Mouse (Mus musculus) forelimb bud, embryonic 11.5 days (tissue): ENCODE data around the gene Ncstn.

Experiments used
- DNase-seq: peaks from one replicate; pipeline ENCODE4 v3.0.0-alpha.2; 2012; ENCODE audit warnings: low read depth, low spot score

Gene Ncstn

DNA sequence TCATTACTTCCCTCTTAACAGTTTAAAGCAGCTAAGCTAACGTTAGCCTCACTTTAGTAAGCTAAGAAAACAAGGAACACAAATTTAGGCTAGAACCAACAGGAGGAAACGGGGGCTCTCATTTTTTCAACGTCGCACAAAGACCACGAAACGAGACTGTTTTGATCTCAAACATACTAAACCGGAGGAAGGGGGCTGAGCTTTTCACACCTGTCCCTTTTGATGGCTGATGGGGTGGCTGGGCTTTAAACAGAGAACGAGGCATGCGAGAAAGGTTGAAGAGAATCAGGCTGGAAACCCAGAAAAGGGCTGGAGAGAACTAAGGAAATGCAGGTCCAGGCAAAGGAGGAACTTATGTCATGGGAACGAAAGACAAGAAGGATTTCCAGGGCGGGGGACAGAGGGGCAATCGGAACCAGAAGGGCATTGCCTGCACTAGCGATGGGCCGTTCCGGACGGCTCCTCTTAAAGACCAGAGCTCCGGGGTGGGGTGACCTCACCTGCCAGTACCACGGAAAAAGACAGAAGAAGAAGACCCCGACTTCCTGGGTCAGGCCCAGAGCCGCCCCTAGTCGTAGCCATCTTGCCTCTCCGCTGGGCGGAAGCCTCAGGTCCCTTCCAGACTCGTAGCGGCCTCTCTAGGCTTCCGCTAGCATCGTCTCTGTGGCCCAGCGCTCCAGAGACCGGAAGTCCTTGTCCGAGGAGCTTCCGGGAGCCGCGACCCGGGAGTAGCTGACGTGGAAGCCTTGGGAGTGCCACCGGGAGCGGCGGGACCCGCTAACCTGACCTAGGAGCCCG lies at the start of gene Ncstn, which contains the start of gene Copa:
Gene Ncstn, minus strand, starts transcription at position 695 of the 798 bp plus-strand sequence.
Gene Copa, plus strand, starts transcription at position 429 of the 798 bp plus-strand sequence.
- peak; percentile 93 for DNase-seq

DNA sequence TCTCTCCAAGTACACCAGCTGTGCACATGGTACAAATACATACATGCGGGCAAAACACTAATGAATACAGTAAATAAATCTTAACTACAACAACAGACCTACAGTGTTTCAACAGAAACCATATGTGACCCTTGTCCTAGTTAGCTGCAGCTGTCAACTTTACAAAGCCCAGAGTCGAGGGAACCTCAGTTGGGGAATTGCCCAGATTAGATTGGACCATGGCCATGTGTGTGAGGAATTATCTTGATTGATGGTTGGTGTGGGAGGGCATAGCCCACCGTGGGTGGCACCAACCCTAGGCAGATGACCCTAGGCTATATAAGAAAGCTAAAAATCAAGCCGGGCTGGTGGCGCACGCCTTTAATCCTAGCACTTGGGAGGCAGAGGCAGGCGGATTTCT lies 49.7 kb upstream of the Ncstn start:
- DNase-seq, result peak; percentile 33

DNA sequence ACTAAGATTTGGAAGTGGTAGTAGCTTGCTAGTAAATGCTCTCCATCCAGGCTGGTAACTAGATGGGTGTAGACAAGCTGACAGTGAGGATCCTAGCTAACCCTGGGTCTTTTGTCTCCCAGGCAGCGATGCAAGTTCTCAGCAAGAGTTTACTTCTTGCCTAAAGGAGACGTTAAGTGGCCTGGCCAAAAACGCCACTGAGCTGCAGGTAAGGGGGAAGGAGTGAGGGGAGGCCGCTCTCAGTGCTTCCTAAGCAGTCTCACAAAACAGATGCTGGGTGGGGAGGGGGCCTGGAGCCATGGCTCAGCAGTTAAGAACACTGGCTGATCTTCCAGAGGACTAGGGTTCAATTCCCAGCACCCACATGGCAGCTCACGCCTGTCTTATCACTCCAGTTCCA lies 47.2 kb upstream of the Ncstn start:
- no peak for DNase-seq

DNA sequence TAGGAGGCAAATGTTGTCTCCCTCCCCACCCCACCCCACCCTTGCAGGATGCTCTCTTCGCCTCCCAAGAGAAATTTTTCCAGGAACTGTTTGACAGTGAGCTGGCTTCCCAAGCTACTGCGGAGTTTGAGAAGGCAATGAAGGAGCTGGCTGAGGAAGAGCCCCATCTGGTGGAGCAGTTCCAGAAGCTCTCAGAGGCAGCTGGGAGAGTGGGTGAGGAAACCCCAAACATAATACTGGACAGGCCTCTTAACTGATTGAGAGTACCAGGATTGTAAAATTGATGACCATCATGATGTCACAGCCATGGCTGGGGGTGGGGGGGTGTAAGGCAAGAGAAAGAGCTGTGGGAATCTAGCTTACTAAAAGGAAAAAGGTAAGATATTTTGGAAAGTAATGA lies 46.5 kb upstream of the Ncstn start:
- no peak for DNase-seq

DNA sequence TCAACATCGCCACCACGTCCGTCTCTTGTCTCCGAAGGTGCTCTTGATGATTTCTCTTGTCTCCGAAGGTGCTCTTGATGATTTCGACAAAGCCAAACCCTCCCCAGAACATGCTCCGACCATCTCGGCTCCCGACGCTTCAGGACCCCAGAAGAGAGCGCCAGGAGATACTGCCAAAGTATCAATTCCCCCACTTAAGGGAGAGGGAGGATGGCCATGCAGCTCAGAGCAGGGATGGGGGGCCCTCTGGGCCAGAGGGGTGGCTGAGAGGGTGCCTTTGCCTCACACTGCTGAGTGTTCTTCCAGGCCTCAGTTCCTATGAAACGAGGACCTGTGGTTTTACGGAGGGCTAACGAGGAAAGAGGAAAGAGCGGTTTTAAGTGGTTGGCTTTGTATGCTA lies 46.0 kb upstream of the Ncstn start:
- DNase-seq, result no peak

DNA sequence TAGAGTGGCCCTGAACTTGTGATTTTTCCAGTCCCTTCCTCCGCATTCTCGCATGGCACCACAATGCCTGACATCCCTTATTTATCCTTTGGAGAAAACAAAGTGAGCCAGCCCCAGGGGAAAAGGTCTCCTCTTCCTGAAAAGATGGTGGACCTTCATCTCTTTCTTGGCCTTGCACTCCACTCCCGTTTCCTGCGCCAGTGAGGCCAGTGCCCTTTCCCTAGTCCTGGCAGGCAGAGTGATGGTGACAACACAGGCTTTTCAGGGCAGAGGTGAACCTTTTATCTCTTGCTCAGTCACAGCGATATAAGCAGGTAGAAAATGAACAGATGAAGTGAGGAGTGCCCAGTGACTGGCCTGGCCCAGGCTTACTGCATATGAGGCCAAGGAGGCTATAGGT lies 44.9 kb upstream of the Ncstn start:
- no peak for DNase-seq

DNA sequence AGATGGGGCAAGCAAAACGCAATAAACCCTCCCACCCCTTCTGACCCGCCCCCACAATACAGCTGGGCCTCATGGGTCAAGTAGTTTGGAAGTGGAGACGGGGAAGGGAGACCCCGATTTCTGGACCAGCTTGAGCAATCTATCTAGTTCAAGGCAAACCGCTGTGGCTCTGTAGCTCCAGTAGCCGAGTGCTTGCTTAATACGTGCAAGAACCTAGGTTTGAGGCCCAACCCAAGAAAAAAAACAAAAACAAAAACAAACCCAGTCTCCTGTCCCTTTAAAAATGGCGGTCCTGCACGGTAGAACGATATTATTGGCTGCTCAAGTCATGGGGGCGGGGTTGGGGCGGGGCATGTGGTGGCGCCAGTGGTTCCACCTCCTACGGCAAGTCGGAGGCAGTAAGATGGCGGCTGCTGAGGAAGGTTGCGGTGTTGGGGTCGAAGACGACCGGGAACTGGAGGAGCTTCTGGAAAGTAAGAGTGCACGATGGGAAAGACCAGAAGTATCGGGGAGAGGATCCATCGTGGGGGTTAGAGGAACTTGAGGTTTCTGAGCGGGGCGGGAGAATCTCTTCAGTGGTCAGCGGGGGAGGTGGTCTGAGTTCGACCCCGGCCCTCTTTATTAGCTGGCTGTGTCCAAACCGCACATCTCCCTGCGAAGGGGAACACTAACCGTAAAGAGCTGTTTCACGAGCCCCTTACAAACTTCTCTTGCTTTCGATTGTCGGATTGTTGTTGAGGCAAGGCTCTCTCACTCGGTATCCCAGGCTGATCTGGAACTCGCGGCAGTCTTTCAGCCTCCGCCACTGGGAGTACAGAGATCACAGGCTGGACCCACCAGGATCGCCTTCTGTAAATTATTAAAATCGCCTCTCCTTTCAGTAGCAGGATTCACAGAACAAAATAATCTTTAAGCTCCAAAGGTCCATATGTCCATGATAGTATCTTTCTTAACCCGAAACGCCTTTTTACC lies 44.1 kb upstream of the Ncstn start, which contains the start of gene Pex19:
Gene Pex19, plus strand, starts transcription at position 380 of the 972 bp plus-strand sequence.
- DNase-seq, result peak; percentile 88

DNA sequence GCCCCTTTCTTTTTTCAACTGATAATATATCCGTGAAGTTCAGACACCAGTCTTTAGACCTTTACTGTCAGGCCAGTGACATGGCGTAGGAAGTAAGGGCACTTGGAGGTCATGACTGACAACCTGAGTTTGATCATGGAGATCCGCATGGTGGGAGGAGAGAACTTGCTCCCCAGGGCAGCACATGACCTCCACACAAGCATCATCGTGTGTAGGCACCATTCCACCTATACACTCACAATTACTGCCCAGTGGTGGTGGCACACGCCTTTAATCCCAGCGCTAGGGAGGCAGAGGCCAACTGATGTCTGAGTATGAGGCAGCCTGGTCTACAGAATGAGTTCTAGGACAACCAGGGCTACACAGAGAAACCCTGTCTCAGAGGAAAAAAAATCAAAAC lies 42.0 kb upstream of the Ncstn start:
- no peak for DNase-seq

DNA sequence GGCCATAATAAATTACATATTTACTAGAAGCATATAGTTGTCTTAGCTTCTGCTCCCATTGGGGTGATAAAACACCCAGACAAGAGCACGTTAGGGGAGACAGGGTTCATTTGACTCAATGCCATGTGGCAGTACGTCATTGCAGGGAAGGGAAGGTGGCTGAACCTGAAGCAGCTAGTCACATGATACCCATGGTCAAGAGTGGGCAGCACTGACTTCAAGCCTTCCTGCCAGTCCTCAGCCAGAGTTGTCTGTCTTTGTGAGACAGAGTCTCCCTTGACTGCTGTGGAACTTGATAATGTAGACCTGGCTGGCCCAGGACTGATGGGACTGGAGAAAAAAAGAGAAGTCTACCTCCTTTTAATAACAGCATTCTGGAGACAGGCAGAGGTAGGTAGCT lies 40.1 kb upstream of the Ncstn start:
- DNase-seq, result no peak

DNA sequence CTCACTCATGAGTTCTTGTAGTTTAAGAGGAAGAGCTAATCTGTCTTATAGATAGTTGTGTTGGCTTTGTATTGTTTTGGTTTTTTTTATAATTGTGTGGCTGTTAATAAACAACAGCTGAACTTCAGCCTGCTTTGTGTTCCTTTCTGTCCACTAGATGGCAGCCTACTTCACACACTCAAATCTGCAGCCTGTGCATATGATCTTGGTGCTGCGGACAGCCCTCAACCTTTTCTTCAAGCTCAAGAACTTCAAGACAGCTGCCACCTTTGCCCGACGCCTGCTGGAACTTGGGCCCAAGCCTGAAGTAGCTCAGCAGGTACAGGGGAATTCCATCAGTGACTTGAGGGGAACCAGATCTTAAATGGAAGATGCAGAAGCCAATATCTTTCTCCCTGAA lies 37.1 kb upstream of the Ncstn start:
- peak; percentile 71 for DNase-seq

DNA sequence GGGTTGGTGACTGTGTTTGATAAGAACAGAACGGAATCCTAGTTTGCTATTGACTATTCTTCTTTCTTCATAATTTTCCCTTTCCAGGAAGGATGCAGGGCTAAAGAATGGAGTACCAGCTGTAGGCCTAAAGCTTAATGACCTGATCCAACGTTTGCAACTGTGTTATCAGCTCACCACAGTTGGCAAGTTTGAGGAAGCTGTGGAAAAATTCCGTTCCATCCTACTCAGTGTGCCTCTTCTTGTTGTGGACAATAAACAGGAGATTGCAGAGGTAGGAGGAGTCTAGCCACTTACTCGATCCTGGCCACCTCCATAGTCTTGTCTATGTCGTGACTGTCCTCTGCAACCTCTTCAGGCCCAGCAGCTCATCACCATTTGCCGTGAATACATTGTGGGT lies 36.5 kb upstream of the Ncstn start:
- DNase-seq, result no peak

DNA sequence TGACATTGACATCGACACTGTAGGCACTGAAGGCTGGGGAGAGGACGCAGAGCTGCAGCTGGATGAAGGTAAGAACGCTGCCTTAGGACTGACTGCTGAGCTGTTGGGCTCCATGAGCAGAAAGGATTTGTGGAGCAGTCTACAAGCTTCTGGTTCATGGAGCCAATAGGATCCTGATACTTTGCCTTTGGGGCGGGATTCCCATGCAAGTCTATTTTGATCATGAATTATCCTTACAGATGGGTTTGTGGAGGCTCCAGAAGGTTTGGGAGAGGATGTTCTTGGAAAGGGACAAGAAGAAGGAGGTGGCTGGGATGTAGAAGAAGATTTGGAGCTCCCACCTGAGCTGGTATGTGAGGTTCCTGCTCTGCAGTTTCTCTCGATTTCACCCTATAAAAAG lies 34.4 kb upstream of the Ncstn start:
- DNase-seq, result no peak

DNA sequence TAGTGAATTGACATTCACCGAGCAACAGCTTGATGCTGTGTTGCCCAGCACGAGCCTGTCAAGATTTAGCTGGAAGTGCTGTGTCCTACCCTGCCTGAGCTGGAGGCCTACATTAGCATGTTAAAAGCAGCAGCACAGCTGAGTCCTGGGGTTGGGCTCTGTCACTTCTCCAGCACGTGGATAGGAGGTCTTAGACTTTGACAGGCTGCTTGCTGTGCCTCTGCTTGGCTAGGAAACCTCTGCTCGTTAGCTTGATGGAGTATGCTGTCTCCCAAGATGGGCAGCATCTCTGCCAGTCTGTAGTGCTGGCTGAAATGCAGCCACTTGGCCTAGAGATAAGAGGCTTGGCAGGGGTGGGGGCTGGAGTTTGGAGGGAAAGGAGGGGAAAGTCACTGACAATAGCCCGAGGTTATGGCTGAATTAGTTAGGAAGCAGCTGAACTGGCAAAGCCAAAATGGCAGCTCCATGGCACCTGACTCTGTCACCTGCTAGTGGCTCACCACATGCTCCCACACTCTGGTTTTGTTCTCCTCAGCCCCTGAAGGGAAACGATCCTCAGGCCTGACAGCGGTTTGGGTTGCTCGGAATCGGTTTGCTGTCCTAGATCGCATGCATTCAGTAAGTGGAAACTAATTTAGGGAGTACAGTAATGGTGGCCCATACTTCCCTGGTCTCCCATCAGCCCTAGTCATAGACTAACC lies 25.3 kb upstream of the Ncstn start:
- no peak for DNase-seq

DNA sequence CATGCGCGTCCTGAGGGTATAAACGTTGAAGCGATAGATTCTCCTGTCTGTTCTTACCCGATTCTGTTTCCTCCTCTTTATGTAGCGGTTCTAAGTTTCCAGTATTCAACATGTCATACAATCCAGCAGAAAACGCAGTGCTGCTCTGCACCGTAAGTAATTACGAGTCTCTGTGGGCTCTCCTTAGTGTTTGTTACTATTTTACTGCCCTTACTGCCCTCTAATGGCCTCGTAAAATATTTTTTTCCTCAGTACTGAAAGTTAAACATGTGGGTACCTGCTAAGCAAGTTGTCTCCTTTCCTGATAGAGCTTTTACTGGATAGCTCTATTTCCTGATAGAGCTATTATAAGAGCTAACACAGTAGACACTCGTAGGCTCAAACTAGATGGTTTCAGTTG lies 22.5 kb upstream of the Ncstn start:
- peak; percentile 8 for DNase-seq

DNA sequence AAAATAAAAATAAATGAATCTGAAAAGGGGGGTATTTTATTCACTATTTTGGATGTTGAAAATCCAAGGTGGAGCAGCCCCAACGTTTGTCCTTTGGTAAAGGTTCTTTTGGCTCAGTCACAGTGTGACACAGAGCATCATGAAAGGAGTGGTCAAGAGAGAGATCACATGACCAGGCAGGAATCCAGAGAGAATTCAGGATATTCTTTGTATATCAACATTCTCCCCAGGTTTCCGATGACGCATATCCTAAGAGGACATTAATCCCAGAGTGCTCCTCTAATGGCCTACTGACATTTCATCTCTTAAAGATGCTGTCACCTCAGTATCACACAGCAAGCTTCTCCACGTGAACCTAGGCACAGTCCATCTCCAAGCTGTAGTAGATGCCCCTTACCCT lies 21.0 kb upstream of the Ncstn start:
- DNase-seq, result no peak

DNA sequence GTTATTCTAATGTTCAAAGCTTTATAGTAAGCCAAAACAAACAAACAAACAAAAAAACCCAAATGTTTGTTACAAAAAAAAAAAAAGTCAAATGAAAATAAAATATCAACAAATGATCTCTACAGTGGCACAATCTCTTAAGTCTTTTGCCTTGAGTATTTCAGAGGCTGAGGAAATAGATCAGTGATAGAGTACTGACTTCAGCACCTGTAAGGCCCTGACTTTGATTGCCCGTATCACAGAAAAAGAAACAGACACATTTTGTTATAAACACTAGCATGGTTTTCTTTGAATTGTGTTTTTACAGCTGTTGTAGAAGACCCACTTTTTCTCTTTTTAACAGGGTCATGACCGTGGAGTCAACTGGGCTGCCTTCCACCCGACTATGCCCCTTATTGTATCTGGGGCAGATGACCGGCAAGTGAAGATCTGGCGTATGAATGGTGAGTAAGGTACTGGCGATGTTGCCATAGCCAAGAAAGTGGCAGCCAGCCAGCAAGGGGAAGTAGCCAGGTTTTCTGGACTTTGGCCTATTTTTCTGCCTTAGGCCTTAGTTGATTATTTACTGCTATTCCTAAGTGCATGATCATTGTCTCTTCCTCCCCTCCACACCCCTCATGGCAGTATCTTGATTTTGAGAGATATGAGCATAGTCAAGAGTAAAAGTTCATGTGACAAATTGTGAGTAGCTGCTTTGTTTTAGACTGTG lies 16.9 kb upstream of the Ncstn start:
- no peak for DNase-seq

DNA sequence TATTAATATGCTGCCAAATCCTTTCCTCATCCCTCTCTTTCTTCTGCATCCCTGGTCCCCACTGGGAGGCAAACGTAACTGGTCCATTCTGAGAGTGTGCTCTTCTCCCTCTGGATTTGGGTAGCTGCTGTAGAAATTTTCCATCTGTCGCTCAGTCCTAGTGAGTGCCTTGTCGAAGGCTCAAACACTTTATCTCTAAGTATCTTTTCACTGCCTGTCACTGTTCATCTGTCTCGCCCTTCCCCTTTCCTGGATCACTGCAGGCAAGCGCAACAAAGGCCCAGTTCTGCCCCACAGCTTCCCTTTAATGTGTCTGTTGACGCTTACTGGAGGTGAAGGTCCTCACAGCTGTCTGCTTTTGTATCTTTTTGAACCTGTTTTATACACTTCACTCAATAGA lies 12.6 kb upstream of the Ncstn start:
- no peak for DNase-seq

DNA sequence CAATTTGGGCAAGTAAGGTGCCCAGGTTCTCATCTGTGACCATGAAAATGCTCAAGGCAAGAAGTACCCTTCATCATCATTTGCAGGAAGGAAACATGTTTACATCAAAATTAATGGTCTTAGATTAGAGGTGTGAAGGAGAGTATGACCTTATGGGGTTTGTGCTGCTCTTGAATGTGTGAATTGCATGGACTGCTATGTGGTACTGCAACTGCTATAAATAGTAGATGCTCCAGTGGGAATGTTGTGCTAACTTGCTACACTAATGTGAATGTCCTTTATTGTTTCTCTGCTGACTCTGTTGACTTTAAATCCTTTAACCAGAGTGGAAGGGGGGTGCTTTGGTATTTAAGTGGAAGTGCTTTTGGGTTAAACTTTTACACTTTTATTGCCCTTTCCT lies 11.7 kb upstream of the Ncstn start:
- DNase-seq, result no peak

DNA sequence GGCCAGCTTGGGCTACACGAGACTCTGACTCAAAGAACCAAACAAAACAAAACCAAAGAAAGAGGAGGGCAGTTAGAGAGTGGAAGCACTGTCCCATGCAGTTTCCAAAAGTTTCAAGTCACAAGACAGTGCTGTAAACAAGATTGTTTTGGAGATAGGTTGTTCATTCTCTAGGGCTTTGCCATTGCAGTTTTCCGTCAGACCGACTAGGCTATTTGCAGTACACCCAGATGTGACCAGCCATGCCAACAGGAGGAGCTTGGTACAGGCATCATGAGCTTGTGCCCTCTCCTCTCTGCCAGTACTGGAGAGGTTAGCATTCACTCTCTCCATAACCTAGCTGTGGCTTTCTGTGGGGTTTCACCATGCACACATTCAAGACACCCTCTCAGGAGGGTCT lies 10.9 kb upstream of the Ncstn start:
- DNase-seq, result no peak

DNA sequence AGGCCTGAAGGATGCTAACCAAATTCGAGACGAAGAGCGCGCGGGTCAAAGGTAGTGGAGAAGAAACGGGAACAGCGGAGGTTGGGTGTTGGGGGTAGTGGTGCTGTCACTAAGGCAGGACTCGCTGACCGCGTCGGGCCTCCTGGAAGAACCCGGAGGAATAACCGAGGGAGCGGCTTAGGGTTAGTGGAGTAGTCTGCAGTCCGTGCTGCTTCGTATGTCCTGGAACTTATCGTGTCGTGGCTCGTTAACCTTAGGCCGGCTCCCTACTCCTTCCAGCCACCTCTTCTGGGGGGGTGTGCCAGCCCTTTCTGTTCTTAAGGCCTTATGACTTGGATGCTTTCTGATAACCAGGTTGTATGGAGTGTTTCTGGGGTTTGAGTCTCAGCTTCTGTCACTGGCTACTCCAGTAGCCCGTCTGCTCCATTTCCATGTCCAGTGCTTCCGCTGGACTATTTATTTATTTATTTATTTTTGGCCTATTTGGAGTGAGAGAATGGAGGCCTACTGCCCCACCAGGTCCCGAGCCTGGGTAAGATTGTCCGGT lies 377 bp upstream of the Ncstn start:
- DNase-seq, result peak; percentile 4

DNA sequence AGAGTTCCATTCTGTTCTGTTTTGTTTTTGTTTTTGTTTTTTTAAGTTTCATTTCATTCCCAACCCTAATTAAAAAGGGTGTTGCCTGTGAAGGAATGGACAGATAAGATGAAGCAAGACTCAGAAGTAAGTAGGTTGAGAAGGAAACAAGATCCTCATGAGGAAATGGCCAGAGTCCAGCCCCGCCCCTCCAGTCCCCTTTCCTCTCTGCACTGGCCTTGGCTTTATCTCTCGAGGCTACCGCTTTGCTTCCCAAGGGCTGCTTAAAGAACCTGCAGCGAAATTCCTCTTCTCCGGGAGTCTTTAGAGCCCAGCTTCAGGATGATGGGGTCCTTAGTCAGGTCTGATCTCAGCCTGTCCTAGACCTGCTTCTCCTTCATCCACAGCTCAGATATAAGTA lies 4.6 kb downstream of the Ncstn start:
- no peak for DNase-seq
